Mouse (Mus musculus) erythroblast, embryonic 14.5 days (primary cell): ENCODE data around the gene Serpina10. TPM values are rescaled to one million over a fixed set of nuclear protein-coding genes. Genes with fewer than 3 reads are reported as not detected.
"Not testable (repeated sequence)": the region's sequence is repeated elsewhere in the genome, so short reads cannot be mapped to it uniquely, and the experiment has no call there.

Experiments used
- H3K27me3 ChIP-seq: 2 replicates; pipeline ENCODE4 v1.6.1; 2012; ENCODE audit warnings: inconsistent platforms; ENCODE audit not compliant: control insufficient read depth
- H3K36me3 ChIP-seq: 2 replicates; pipeline ENCODE4 v1.6.1; 2012; ENCODE audit warnings: mild to moderate bottlenecking, inconsistent platforms; ENCODE audit not compliant: control insufficient read depth
- H3K4me1 ChIP-seq: 2 replicates; pipeline ENCODE4 v1.6.1; 2012; ENCODE audit warnings: inconsistent platforms; ENCODE audit not compliant: control insufficient read depth
- H3K4me3 ChIP-seq: replicated peaks from 2 replicates; pipeline ENCODE3; 2012; ENCODE audit warnings: moderate library complexity, mild to moderate bottlenecking, inconsistent platforms
- H3K9me3 ChIP-seq: 2 replicates; pipeline ENCODE4 v1.6.1; 2012; ENCODE audit warnings: low read length, inconsistent platforms, mixed read lengths; ENCODE audit not compliant: control insufficient read depth
- GATA1 ChIP-seq: IDR thresholded peaks from 2 replicates; pipeline ENCODE4 v1.6.1; 2012; ENCODE audit warnings: low read length, inconsistent platforms, mixed read lengths
- TAL1 ChIP-seq: IDR thresholded peaks from 3 replicates; pipeline ENCODE4 v1.6.1; 2012; ENCODE audit warnings: low read length, inconsistent platforms, mixed read lengths
- polyA plus RNA-seq: library from polyadenylated mRNA; stranded (reverse); fragments of >175 nt; gene quantifications from 2 replicates; pipeline ENCODE4 v1.2.3, GENCODE M21; 2012

Serpina10 gene
- polyA plus RNA-seq: not detected in 2 replicates

DNA sequence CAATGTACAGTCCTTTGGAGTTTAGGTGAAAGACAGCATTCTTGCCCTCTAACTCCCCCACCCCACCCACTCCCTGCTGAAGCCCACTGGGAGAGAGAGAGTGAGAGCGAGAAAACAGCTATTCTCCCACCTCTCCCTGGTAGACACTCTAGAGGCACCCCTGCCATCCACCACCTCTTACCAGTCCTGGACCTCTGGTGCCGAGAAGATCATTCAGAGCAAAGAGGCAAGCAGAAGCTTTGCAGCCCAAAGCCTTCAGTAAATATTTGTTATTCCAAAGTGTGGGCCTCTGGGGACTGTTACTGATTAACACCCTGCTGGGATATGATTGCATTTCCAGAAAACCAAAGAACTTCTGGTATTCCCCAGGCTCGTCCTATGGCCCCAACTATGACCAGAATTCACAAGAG, at the start of gene Serpina10:
TSS of gene Serpina10 (minus strand) at position 242 of the 410 bp plus-strand sequence.
- Histone ChIP-seq H3K27me3 (no peaks in the 10 kb centered on the region), H3K4me3 (peak within 1 kb of the TSS; percentile 55)
- no peak for TF ChIP-seq TAL1
- no peak for TF ChIP-seq GATA1

DNA sequence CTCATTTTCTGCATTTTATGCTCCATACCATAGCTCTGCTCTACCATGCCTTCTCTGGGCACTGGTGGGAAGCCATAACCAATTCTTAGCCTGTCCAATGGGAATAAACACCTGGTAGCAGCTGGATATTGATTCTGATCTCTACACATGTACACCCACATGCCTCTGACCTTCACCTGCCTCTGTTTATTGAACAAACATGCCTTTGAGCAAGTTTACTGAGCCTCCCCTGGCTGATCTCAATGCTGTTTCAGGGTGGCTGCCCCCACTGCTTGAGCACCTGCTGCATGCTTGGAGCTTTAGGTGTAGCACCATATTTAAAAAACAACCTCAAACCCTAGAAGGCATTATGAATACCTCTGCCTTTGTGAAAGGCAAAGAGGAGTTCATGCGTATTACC, 48.6 kb upstream of the Serpina10 start:
- not testable (repeated sequence) for H3K27me3 ChIP-seq, H3K4me1 ChIP-seq, H3K4me3 ChIP-seq, H3K36me3 ChIP-seq
- peaks cover 15% of the 10 kb centered on the region; the same call in 1 of the 2 replicates for H3K9me3 ChIP-seq

More for the DNA sequence above, at the start of gene Serpina10:
- Histone ChIP-seq H3K4me1 (no peaks in the 10 kb centered on the region), H3K36me3 (no peaks in the 10 kb centered on the region; the same call in 1 of the 2 replicates), H3K9me3 (peaks cover 28% of the 10 kb centered on the region)

DNA sequence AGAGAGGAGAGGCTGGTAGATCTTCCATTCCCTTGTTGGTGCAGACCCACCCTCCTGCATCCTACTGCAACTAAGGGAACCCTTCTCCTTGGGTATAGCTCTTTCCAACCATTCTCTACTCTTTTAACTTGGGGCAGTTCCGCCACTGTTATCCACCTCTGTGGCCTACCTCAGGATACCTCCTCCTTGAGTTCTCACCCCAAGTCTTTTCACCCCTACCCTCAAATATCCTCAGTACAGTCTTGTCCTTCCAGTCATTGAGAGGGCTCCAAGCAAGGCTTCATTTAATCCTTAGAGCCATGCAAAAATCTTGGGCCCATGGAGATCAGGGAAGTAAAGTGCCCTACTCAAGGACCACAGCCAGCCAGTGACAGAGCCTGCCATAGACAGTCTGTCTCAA, 44.8 kb upstream of the Serpina10 start, which contains the start of gene Serpina16:
TSS of gene Serpina16 (minus strand) at position 101 of the 400 bp plus-strand sequence.
- no peaks in the 10 kb centered on the region for H3K4me1 ChIP-seq
- H3K27me3 ChIP-seq: no peaks in the 10 kb centered on the region
- H3K4me3 ChIP-seq: no peak within 1 kb of the TSS
- peaks cover 12% of the 10 kb centered on the region; the same call in 1 of the 2 replicates for H3K9me3 ChIP-seq
- no peaks in the 10 kb centered on the region for H3K36me3 ChIP-seq
- TF ChIP-seq GATA1: no peak
- TF ChIP-seq TAL1: no peak

DNA sequence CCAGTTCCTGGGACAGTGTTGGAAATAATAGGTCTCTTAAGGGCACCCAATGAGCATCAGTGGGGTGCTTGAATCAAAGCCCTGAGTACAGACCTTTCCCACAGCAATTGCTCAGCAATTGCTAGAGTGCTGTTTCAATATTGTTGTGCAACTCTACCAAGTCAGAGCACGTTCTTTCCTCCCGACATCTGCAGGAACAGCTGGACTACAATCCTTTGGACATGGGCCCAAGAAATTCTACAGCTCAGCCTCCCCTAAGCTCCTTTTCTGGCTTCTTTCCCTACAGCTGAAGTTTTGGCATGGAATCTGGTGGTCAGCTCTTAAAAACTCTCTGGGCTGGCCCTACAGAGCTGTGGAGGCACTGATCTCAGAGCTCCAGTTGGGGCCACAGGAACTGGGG, 41.9 kb upstream of the Serpina10 start:
- Histone ChIP-seq H3K27me3 (no peaks in the 10 kb centered on the region), H3K9me3 (peaks cover 26% of the 10 kb centered on the region), H3K4me1 (no peaks in the 10 kb centered on the region), H3K4me3 (no peak overlapping the region), H3K36me3 (no peaks in the 10 kb centered on the region)
- TF ChIP-seq TAL1 (no peak), GATA1 (no peak)

DNA sequence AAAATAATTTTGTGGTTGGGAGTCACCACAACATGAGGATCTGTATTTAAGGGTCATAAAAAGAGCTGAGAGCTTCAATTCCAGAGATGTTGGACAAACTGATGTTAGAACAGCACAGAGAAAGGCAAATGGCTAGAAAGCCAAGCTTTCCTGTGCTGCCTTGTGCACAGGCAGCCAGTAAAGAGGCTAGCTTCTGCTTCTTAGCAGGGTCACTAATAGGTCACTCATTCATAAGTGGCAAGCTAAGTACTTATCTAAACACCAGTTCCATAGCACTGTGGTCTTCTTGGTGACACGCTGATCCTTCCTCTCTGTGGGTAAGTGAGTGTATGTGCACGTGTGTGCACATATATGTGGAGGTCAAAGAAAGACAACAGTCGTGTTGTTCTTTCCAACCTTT, 40.2 kb upstream of the Serpina10 start:
- peaks cover 31% of the 10 kb centered on the region for H3K9me3 ChIP-seq
- H3K27me3 ChIP-seq: no peaks in the 10 kb centered on the region
- no peak overlapping the region for H3K4me3 ChIP-seq
- TF ChIP-seq TAL1 (no peak), GATA1 (no peak)
- no peaks in the 10 kb centered on the region for H3K36me3 ChIP-seq
- no peaks in the 10 kb centered on the region for H3K4me1 ChIP-seq

DNA sequence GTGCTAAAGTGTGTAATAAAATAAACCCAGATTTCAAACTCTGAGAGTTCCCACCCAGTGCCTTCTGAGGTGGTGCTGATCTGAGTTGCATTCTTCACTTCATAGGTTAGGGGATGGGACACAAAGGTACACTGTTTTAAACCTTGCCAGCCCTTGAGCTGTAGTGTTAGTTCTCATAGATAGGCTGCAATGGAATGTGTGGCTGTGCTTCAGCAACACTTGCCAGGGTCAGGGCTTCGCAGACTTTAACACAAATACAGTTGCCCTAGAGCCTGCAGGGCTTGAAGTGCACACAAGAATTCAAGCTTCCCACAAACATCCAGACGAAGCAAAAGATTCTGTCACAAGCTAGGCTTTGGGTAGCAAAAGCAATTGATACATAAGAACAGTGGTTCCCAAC, 39.7 kb upstream of the Serpina10 start:
- Histone ChIP-seq H3K27me3 (no peaks in the 10 kb centered on the region), H3K36me3 (no peaks in the 10 kb centered on the region), H3K4me3 (no peak overlapping the region), H3K4me1 (no peaks in the 10 kb centered on the region), H3K9me3 (peaks cover 33% of the 10 kb centered on the region)
- TF ChIP-seq GATA1 (no peak), TAL1 (no peak)

DNA sequence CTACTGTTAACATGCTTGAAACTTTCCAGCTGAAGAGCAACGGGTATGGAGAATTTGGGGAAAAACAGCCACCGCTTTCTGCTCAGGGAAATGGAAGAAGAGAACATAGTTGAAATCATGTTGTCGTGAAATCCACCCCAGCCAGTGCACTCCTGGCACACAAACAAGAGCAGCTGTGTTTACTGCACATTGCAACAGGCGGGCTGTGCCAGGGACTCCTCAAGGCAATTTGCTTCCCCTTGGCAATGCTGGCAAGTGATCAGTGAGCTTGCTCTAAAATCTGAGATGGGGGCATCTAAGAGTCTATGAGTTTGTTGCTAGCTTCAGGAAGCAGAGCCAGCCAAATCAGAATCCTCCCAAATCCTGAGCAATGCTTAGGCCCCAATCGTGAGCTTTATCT, 39.1 kb upstream of the Serpina10 start:
- TF ChIP-seq TAL1: no peak
- no peak overlapping the region for H3K4me3 ChIP-seq
- H3K36me3 ChIP-seq: no peaks in the 10 kb centered on the region
- no peaks in the 10 kb centered on the region for H3K27me3 ChIP-seq
- peaks cover 31% of the 10 kb centered on the region for H3K9me3 ChIP-seq
- H3K4me1 ChIP-seq: no peaks in the 10 kb centered on the region

DNA sequence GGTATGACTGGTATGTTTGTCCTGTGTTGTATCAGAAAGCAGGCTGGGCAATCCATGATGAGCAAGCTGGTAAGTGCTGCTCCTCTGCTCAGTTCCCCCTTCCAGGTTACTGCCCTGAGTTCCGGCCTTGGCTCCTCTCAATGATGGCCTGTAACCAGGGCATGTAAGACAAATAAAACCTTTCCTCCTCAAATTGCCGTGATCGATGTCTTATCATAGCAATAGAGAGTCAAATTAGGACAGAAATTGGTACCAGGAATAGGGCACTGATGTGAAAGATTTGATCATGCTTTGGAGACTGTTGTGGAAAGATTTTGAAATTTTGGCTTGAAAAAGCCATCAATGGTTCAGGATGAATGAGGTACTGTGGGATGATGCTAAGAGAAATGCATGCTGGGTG, 34.0 kb upstream of the Serpina10 start:
- Histone ChIP-seq H3K4me3 (no peak overlapping the region), H3K4me1 (no peaks in the 10 kb centered on the region), H3K27me3 (no peaks in the 10 kb centered on the region), H3K36me3 (no peaks in the 10 kb centered on the region), H3K9me3 (peaks cover 26% of the 10 kb centered on the region)
- no peak for TF ChIP-seq TAL1
- TF ChIP-seq GATA1: no peak

DNA sequence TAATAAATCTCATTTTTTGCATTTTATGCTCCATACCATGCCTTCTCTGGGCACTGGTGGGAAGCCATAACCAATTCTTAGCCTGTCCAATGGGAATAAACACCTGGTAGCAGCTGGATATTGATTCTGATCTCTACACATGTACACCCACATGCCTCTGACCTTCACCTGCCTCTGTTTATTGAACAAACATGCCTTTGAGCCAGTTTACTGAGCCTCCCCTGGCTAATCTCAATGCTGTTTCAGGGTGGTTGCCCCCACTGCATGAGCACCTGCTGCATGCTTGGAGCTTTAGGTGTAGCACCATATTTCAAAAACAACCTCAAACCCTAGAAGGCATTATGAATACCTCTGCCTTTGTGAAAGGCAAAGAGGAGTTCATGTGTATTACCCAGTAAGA, 30.8 kb upstream of the Serpina10 start:
- H3K27me3 ChIP-seq, H3K36me3 ChIP-seq, H3K4me3 ChIP-seq, H3K4me1 ChIP-seq: not testable (repeated sequence)
- H3K9me3 ChIP-seq: peaks cover 16% of the 10 kb centered on the region

DNA sequence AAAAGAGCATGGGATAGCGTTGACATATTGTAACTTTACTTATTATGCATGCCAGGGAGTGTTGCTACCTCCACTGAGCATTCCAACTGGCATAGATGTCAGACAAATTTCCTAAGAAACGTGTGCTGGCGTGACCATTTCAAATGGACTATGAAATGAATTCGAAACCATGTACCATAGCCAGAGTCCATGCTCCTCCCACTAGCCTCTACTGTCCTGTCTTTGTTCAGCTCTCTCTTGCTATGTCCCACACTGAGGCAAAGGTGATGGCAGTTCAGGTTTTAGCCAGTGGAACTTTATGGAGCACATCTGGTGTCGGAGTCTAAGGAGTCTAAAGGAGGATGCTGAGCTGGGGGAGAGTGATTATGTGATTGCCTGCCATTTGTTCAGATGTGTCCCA, 28.8 kb upstream of the Serpina10 start:
- H3K9me3 ChIP-seq: peaks cover 16% of the 10 kb centered on the region
- H3K27me3 ChIP-seq: no peaks in the 10 kb centered on the region
- H3K4me3 ChIP-seq: no peak overlapping the region
- H3K4me1 ChIP-seq: no peaks in the 10 kb centered on the region
- H3K36me3 ChIP-seq: no peaks in the 10 kb centered on the region; the same call in 1 of the 2 replicates
- no peak for TF ChIP-seq GATA1
- no peak for TF ChIP-seq TAL1
